Mouse (Mus musculus): ENCODE data around the gene Etl4. TPM values are rescaled to one million over a fixed set of nuclear protein-coding genes. Genes with fewer than 3 reads are reported as not detected.
A peak's percentile ranks its signal among the peaks of the same experiment; 100 is the strongest.

Gene Etl4
- polyA plus RNA-seq, 1 experiment from 2014 or later, result 38.0 TPM

DNA sequence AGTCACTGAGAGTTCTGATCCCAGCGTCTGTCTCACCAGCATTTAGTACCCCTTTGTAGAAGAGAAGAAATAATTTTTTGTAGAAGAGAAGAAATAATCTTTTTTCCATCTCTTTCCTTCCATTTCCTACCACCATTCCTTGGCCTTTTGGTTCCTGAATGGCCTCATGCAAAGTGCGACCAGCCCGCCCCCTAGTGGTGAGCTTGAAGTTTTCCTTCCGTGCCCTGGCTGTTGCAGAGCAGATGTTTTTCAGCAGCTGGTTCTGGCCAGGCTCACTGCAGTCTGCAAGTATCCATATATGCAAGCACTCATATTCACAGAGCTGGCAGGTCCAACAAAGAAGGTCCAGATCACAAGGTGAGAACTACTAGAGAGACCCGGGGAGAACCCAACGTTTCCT lies 9.6 kb downstream of the Etl4 start:
- no peaks in the 10 kb centered on the region for H3K4me1 ChIP-seq (replicated peaks; ENCODE audit: insufficient read depth, low read length)
- no peaks in the 10 kb centered on the region for H3K9me3 ChIP-seq (replicated peaks; ENCODE audit: low read length)
- H3K9ac ChIP-seq (ENCODE audit: low read depth, low read length), result no peak overlapping the region
- no peak overlapping the region for H3K27ac ChIP-seq
- peak; percentile 84 for TF ChIP-seq CTCF (IDR thresholded peaks at IDR 0.05; ENCODE audit: low read depth)
- no peaks in the 10 kb centered on the region for H3K36me3 ChIP-seq (ENCODE audit: insufficient read depth, low read length)
- ATAC-seq (replicated peaks; ENCODE audit: low FRiP score, low read depth) (no peak), DNase-seq (ENCODE audit: low spot score) (peak; percentile 58)
- no peaks in the 10 kb centered on the region for H3K27me3 ChIP-seq (ENCODE audit: insufficient read depth, low read length)
- H3K4me3 ChIP-seq (replicated peaks; ENCODE audit: low read depth, low read length), result no peak overlapping the region
- H3K4me2 ChIP-seq (ENCODE audit: low read length), result no peak overlapping the region
- 29% methylated on average over 6 of the region's 6 CpGs for WGBS

DNA sequence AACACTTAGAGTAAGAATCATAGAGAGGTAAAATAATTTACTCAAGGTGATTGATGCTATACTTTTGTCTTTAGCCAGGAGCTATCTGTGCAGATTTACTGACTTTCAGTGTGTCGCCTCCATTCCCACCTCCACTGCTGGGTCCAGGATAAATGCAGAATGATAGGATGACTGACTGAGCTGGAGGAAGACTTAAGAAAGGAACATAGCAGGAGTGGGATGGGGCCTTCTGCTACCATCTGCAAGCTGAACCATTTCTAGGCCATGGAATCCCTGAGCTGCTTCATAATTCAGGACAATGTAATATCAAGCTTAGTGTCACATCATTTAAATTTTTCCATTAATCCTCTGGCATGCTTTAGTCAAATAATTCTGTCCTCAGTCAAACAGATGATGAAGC lies 20.4 kb downstream of the Etl4 start:
- Histone ChIP-seq H3K27ac (no peak overlapping the region), H3K4me3 (replicated peaks; ENCODE audit: low read depth, low read length) (no peak overlapping the region), H3K4me1 (replicated peaks; ENCODE audit: insufficient read depth, low read length) (no peaks in the 10 kb centered on the region), H3K27me3 (ENCODE audit: insufficient read depth, low read length) (no peaks in the 10 kb centered on the region), H3K4me2 (ENCODE audit: low read length) (no peak overlapping the region), H3K9ac (ENCODE audit: low read depth, low read length) (no peak overlapping the region), H3K36me3 (ENCODE audit: insufficient read depth, low read length) (no peaks in the 10 kb centered on the region), H3K9me3 (replicated peaks; ENCODE audit: low read length) (no peaks in the 10 kb centered on the region)
- no peak for TF ChIP-seq CTCF (IDR thresholded peaks at IDR 0.05; ENCODE audit: low read depth)
- 90% methylated on average over 1 of the region's 1 CpGs for WGBS
- DNase-seq (ENCODE audit: low spot score) (no peak), ATAC-seq (replicated peaks; ENCODE audit: low FRiP score, low read depth) (no peak)

- Histone ChIP-seq H3K4me2 (ENCODE audit: low read length) (no peak overlapping the region), H3K4me3 (replicated peaks; ENCODE audit: low read depth, low read length) (no peak overlapping the region), H3K4me1 (replicated peaks; ENCODE audit: insufficient read depth, low read length) (no peaks in the 10 kb centered on the region), H3K27me3 (ENCODE audit: insufficient read depth, low read length) (no peaks in the 10 kb centered on the region), H3K9ac (ENCODE audit: low read depth, low read length) (no peak overlapping the region), H3K36me3 (ENCODE audit: insufficient read depth, low read length) (no peaks in the 10 kb centered on the region), H3K9me3 (replicated peaks; ENCODE audit: low read length) (no peaks in the 10 kb centered on the region), H3K27ac (no peak overlapping the region)
- ATAC-seq (replicated peaks; ENCODE audit: low FRiP score, low read depth) (no peak), DNase-seq (ENCODE audit: low spot score) (no peak)
- no peak for TF ChIP-seq CTCF (IDR thresholded peaks at IDR 0.05; ENCODE audit: low read depth)
- WGBS, result 81% methylated on average over 1 of the region's 1 CpGs
Measured at GRCm38 (mm10) chr2:19933836-19934235, 24.3 kb downstream of the Etl4 start.

GRCm38 (mm10) chr2:19945205-19945604 lies 35.6 kb downstream of the Etl4 start:
- no peak overlapping the region for H3K27ac ChIP-seq
- no peaks in the 10 kb centered on the region for H3K36me3 ChIP-seq (ENCODE audit: insufficient read depth, low read length)
- H3K4me2 ChIP-seq (ENCODE audit: low read length), result no peak overlapping the region
- no peaks in the 10 kb centered on the region for H3K9me3 ChIP-seq (replicated peaks; ENCODE audit: low read length)
- H3K27me3 ChIP-seq (ENCODE audit: insufficient read depth, low read length), result no peaks in the 10 kb centered on the region
- H3K9ac ChIP-seq (ENCODE audit: low read depth, low read length), result no peak overlapping the region
- TF ChIP-seq CTCF (IDR thresholded peaks at IDR 0.05; ENCODE audit: low read depth), result no peak
- H3K4me3 ChIP-seq (replicated peaks; ENCODE audit: low read depth, low read length), result no peak overlapping the region
- no peaks in the 10 kb centered on the region for H3K4me1 ChIP-seq (replicated peaks; ENCODE audit: insufficient read depth, low read length)
- ATAC-seq (replicated peaks; ENCODE audit: low FRiP score, low read depth), result no peak
- no peak for DNase-seq (ENCODE audit: low spot score)
- whole genome bisulfite sequencing, result 92% methylated on average over 6 of the region's 6 CpGs

DNA sequence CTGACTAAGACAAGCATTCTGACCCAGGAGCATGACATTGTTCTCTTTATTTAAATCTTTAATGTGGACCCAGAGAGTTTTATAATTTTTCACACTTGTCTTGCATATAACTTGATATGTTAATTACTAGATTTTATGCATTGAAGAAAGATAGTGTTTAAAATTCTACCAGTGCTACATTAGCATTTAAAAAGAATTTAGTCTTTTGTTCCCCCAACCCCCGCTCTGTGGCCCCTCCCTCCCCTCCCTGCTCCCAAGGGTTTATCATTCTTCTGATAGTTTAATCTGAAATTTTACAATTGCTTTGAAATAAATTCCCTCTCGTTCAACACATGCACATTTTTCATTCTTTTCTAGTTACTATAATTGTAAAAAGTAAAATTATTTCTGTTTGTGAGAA lies 43.4 kb downstream of the Etl4 start:
- no peak for TF ChIP-seq CTCF (IDR thresholded peaks at IDR 0.05; ENCODE audit: low read depth)
- Histone ChIP-seq H3K27me3 (ENCODE audit: insufficient read depth, low read length) (no peaks in the 10 kb centered on the region), H3K4me3 (replicated peaks; ENCODE audit: low read depth, low read length) (no peak overlapping the region), H3K4me1 (replicated peaks; ENCODE audit: insufficient read depth, low read length) (no peaks in the 10 kb centered on the region), H3K36me3 (ENCODE audit: insufficient read depth, low read length) (no peaks in the 10 kb centered on the region), H3K27ac (no peak overlapping the region), H3K9ac (ENCODE audit: low read depth, low read length) (no peak overlapping the region), H3K9me3 (replicated peaks; ENCODE audit: low read length) (no peaks in the 10 kb centered on the region), H3K4me2 (ENCODE audit: low read length) (no peak overlapping the region)
- whole genome bisulfite sequencing, result 65% methylated on average over 2 of the region's 2 CpGs
- no peak for DNase-seq (ENCODE audit: low spot score)
- no peak for ATAC-seq (replicated peaks; ENCODE audit: low FRiP score, low read depth)

DNA sequence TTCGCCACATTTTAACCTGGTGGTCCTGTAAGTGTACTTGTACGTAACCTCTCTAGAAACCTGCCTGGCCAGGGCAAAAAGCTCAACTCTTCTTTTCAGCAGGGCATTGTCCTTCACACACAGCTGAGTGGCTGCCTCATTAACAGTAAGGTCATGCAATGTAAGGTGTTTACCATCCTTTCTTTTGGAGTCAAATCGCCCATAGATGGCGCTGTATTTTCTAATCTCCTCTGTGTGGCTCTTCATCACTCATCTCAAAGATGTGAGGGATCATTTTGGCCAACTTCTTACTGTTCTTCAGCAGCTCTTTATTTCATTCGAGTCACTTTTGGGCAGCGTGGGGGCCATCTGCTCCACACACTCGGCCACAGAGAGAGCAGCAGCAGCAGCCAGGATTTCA lies 56.9 kb downstream of the Etl4 start:
- no peaks in the 10 kb centered on the region for H3K27me3 ChIP-seq (ENCODE audit: insufficient read depth, low read length)
- H3K4me1 ChIP-seq (replicated peaks; ENCODE audit: insufficient read depth, low read length), result no peaks in the 10 kb centered on the region
- DNase-seq (ENCODE audit: low spot score) (no peak), ATAC-seq (replicated peaks; ENCODE audit: low FRiP score, low read depth) (no peak)
- H3K4me3 ChIP-seq (replicated peaks; ENCODE audit: low read depth, low read length), result no peak overlapping the region
- H3K27ac ChIP-seq, result no peak overlapping the region
- H3K36me3 ChIP-seq (ENCODE audit: insufficient read depth, low read length), result no peaks in the 10 kb centered on the region
- H3K9ac ChIP-seq (ENCODE audit: low read depth, low read length), result no peak overlapping the region
- no peak overlapping the region for H3K4me2 ChIP-seq (ENCODE audit: low read length)
- H3K9me3 ChIP-seq (replicated peaks; ENCODE audit: low read length), result no peaks in the 10 kb centered on the region
- TF ChIP-seq CTCF (IDR thresholded peaks at IDR 0.05; ENCODE audit: low read depth), result peak; percentile 30; the same call in 1 of the 2 replicates
- WGBS, result 64% methylated on average over 7 of the region's 7 CpGs

GRCm38 (mm10) chr2:20037671-20038070 lies 128.1 kb downstream of the Etl4 start:
- no peak overlapping the region for H3K4me2 ChIP-seq (ENCODE audit: low read length)
- no peaks in the 10 kb centered on the region for H3K27me3 ChIP-seq (ENCODE audit: insufficient read depth, low read length)
- no peaks in the 10 kb centered on the region for H3K36me3 ChIP-seq (ENCODE audit: insufficient read depth, low read length)
- no peak overlapping the region for H3K4me3 ChIP-seq (replicated peaks; ENCODE audit: low read depth, low read length)
- H3K9me3 ChIP-seq (replicated peaks; ENCODE audit: low read length), result no peaks in the 10 kb centered on the region
- no peak overlapping the region for H3K9ac ChIP-seq (ENCODE audit: low read depth, low read length)
- ATAC-seq (replicated peaks; ENCODE audit: low FRiP score, low read depth) (no peak), DNase-seq (ENCODE audit: low spot score) (no peak)
- H3K27ac ChIP-seq, result no peak overlapping the region
- 86% methylated on average over 4 of the region's 4 CpGs for WGBS
- TF ChIP-seq CTCF (IDR thresholded peaks at IDR 0.05; ENCODE audit: low read depth), result no peak
- no peaks in the 10 kb centered on the region for H3K4me1 ChIP-seq (replicated peaks; ENCODE audit: insufficient read depth, low read length)
